In the genomic region with DNA sequence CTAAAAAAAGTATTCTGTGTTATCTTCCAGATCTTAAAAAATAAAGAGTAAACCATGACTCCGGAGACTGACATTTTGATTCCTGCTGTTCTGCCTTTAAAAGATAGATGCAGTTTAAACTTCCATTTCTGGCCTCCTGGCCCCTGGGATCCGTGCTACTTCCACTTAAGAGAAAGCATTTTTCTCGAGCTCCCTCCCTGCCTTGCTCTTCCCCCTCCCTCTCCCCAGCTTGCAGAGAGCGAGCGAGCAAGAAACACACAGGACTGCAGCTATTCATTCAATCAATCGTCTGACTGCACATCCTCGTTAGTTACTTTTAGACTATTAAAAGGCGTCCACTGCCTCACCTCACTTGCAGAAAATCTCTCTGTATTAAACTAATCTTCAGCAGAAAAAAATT, we compare ENCODE assay signal across 9 mouse cellular contexts.
DNase-seq lines count a peak whose midpoint lies in the region; ATAC-seq and TF ChIP-seq lines count a peak whose summit lies in the region.
"Had no signal": no experiment of that assay in that cellular context is flagged by ENCODE, and none has a peak within 500 bp of the region (broad histone marks: within the 10 kb centered on the region; RNA-seq: fewer than 3 reads in every experiment).

No protein-coding gene starts in this region.

- no peak overlapping the region for H3K27ac ChIP-seq in lung, embryonic 16.5 days (ENCODE audit: low read length)
- no peak overlapping the region for H3K27ac ChIP-seq in lung, postnatal 0 days (ENCODE audit: low read length)
- no peak overlapping the region for H3K27ac ChIP-seq in stomach, embryonic 16.5 days (ENCODE audit: low read length)

- H3K9ac ChIP-seq in lung, embryonic 16.5 days (ENCODE audit: low read length), result peak overlapping the region; percentile 28; the same call in 1 of the 2 replicates
- no peak overlapping the region for H3K9ac ChIP-seq in lung, postnatal 0 days (replicated peaks; ENCODE audit: low read depth)
- H3K9ac ChIP-seq in stomach, embryonic 16.5 days (ENCODE audit: low read length), result no peak overlapping the region

- H3K4me2 ChIP-seq in lung, embryonic 16.5 days (ENCODE audit: low read depth, low read length), result peak overlapping the region; percentile 17; the same call in 1 of the 2 replicates
- no peak overlapping the region for H3K4me2 ChIP-seq in lung, postnatal 0 days (replicated peaks; ENCODE audit: low read depth, low read length)
- 0 out of 2 replicates have a peak overlapping the region, but pooled peaks have one; percentile 21 for H3K4me2 ChIP-seq in stomach, embryonic 16.5 days (ENCODE audit: low read depth, low read length)

- DNase-seq in frontal cortex, postnatal 25 days (ENCODE audit: low spot score in 2 of 2), result no peak
- DNase-seq in lung, postnatal 0 days (ENCODE audit: low spot score), result no peak
- peak; percentile 39 to 52 for DNase-seq in left cerebral cortex, postnatal 14 days (ENCODE audit: low spot score in 2 of 2)
- no peak for DNase-seq in testis, postnatal 14 days (ENCODE audit: low spot score)
- DNase-seq in thymus, postnatal 10 days (ENCODE audit: low spot score in 2 of 2), result no peak

- H3K4me1 ChIP-seq in lung, embryonic 16.5 days (replicated peaks; ENCODE audit: control insufficient read depth, insufficient read depth, low read length), result no peaks in the 10 kb centered on the region
- no peaks in the 10 kb centered on the region for H3K4me1 ChIP-seq in lung, postnatal 0 days (ENCODE audit: insufficient read depth, low read depth, low read length)
- H3K4me1 ChIP-seq in stomach, embryonic 16.5 days (ENCODE audit: control insufficient read depth, insufficient read depth, low read length), result no peaks in the 10 kb centered on the region

- intact Hi-C loops in left cerebral cortex, postnatal 14 days (cut with DNase I), result no loop called here

- TF ChIP-seq CTCF in lung, postnatal 0 days (IDR thresholded peaks at IDR 0.05), result no peak

- H3K9me3 ChIP-seq in lung, embryonic 16.5 days (ENCODE audit: control insufficient read depth, low read length), result no peaks in the 10 kb centered on the region
- no peaks in the 10 kb centered on the region for H3K9me3 ChIP-seq in lung, postnatal 0 days (ENCODE audit: low read length)
- H3K9me3 ChIP-seq in stomach, embryonic 16.5 days (replicated peaks; ENCODE audit: control insufficient read depth, low read length), result no peaks in the 10 kb centered on the region
- H3K9me3 ChIP-seq: megakaryocyte, embryonic 14.5 days had no signal

- 19% methylated on average over 8 of the region's 8 CpGs for WGBS in lung, embryonic 16.5 days
- 27% methylated on average over 8 of the region's 8 CpGs for WGBS in lung, postnatal 0 days
- whole genome bisulfite sequencing in stomach, embryonic 16.5 days, result 14% methylated on average over 8 of the region's 8 CpGs

- no peaks in the 10 kb centered on the region for H3K36me3 ChIP-seq in lung, embryonic 16.5 days (ENCODE audit: control insufficient read depth, insufficient read depth, low read length)
- H3K36me3 ChIP-seq in lung, postnatal 0 days (ENCODE audit: insufficient read depth, low read length), result no peaks in the 10 kb centered on the region
- no peaks in the 10 kb centered on the region for H3K36me3 ChIP-seq in stomach, embryonic 16.5 days (ENCODE audit: control insufficient read depth, insufficient read depth, low read length)

- peak; percentile 83 for ATAC-seq in frontal cortex, adult (ENCODE audit: low TSS enrichment)
- ATAC-seq in lung, embryonic 16.5 days (ENCODE audit: low read depth), result no peak
- no peak for ATAC-seq in lung, postnatal 0 days
- no peak for ATAC-seq in stomach, embryonic 16.5 days (ENCODE audit: insufficient read depth, low FRiP score)

- no peak overlapping the region for H3K4me3 ChIP-seq in lung, embryonic 16.5 days (ENCODE audit: low read length)
- H3K4me3 ChIP-seq in lung, postnatal 0 days (ENCODE audit: low read depth, low read length), result no peak overlapping the region
- H3K4me3 ChIP-seq in stomach, embryonic 16.5 days (replicated peaks; ENCODE audit: low read length), result no peak overlapping the region
- H3K4me3 ChIP-seq: megakaryocyte, embryonic 14.5 days had no signal

- no peaks in the 10 kb centered on the region for H3K27me3 ChIP-seq in lung, embryonic 16.5 days (ENCODE audit: control insufficient read depth, insufficient read depth, low read depth, low read length)
- no peaks in the 10 kb centered on the region for H3K27me3 ChIP-seq in lung, postnatal 0 days (replicated peaks; ENCODE audit: insufficient read depth, low read length)
- H3K27me3 ChIP-seq in stomach, embryonic 16.5 days (ENCODE audit: control insufficient read depth, insufficient read depth, low read length), result no peaks in the 10 kb centered on the region
- H3K27me3 ChIP-seq: megakaryocyte, embryonic 14.5 days had no signal

- TF ChIP-seq EP300 in lung, postnatal 0 days (IDR thresholded peaks at IDR 0.05), result no peak

Comparison
In these comparisons a context has a peak if more than half of its experiments do, and no peak if none do; other contexts are left out.
1. DNase-seq: peak in left cerebral cortex, postnatal 14 days (2 of 2); none in frontal cortex, postnatal 25 days (0 of 2), lung, postnatal 0 days (single experiment), testis, postnatal 14 days (single experiment) and thymus, postnatal 10 days (0 of 2).